Mouse (Mus musculus): ENCODE measurements around the gene Tmem240.

Tmem240 gene

DNA sequence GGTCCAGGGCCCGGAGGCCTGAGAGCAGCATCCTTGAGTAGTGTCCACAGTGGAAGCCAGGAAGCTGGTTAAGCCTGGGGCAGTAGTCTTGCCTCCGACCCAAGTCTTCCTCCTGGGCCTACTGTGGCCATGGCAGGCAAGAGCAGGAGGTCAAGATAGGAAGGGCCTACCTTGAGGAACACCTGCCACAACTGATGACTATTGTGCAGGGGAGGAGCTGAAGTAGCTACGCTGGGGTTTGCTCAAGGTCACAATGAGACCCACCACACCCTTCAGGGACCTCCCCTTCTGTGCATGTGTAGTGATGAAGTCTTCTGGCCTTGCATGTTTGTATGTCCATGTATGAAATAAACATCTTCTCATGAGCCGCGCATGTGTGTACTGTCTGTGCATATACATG, 1.2 kb downstream of the Tmem240 start:
- DNase-seq, result no peak

DNA sequence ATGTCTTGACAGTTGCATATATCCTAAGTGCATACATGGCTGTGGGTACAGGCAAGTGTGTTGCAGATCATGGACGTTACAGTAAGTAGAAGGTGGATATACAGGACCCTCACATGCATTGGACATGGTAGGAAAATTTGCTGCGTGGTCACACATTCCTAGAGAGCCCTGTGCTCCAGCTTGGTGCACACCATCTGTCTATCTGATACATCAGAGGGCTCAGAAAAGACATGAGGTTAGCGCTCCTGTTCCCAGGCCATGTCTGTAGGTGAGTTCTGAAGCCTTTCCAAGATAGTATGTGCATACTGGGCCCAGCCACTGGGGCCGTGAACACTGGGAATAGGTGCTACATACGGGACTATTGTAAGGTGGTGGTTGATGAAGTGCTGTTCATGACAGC, 1.8 kb downstream of the Tmem240 start:
- DNase-seq, result peak in 1 of 2 experiments; percentile 38

DNA sequence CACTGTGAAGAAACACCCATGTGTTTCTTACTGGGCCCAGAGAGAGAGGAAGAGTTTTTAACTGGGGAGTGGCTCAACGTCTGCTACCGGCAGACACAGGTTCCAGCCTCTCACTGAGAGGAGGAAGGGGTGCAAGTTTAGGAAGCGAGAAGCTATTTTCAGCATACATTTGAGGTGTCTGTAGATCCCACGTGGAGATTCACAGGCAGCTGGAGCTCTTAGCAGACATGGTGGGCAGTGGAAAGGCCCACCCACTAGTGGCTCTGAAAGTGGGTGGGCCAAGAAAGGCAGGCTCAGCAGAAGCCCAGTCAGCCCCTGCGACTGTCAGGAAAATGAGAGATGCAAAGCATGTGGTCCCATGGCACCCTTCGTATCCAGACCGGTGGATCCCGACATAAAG, 3.7 kb downstream of the Tmem240 start:
- no peak for DNase-seq

DNA sequence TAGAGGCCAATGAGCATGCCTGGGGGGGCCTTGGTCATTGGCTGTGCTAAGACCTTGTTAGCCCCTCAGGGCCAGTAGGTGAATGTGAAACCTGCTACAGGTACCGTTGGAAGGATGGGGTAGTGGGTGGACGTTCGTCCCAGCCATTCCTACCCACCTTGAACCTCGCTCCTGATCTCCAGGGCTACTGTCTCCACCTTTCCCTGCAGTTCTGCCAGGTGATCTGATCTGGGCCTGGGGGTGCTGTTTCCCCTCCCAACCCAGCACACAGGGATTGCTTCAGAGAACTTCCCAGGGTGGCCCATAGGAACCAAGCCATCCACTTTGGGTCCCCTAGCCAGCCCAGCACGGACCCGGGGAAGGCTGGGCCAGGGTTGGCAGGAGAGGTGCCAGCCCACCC, 4.6 kb downstream of the Tmem240 start:
- DNase-seq, result peak in 1 of 2 experiments; percentile 43

DNA sequence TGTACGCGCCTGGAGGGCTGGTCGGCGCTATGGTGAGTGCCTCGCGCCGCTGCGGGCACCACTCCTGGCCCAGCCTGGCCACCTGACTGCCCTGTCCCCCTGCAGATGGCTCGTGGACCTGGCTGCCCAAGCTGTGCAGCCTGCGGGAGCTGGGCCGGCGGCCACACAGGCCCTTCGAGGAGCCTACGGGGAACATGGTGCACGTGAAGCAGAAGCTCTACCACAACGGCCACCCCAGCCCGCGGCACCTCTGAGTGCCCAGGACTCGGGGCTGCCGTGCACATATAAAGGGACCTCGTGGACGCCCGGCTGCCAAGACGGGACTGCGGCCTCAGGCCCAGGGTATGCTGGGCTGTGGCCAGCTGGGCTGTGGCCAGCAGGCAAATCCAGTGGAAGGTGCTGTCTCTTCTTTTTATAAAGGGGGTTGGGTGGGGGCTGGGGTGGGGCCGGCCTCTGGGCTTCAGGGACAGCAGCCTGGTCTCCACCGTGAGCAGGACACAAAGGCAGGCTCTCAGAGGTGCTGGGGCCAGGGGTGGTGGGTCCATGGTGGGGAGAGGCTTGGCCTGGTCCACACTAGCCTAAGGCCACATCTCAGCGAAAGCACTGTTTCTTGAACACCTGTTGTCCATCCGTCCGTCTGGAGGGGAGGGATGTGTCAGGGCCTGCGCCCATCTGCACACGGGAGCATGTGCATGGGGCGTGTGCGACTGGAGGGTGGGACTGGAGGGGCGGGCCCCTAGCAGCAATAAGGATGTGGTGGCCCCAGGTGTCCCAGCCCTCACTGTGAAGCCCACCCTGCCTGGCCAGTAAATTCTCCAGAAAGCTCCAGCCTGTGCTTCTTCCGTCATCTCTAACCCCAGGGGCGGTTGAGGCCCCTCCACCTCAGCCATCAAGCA, 5.4 kb downstream of the Tmem240 start:
- DNase-seq, result peak; percentile 80

DNA sequence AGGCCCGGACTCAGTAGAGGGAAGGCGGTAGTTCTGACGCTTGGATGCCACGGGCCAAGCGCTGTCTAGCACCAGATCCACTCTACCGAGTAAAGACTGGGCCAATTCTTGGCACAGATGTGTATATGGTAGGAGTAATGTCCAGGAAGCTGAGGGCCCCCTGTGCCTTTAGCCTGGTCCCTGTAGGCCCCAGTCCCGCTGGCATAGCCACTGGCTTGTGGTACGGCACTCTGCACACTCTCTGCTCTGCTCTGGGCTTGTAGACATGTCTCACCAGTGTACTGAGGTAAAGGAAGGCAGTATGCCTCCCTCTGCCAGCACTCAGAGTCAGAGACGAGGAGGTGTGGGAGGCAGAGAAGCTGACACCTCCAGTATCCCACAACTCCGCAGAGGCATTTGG, 6.1 kb downstream of the Tmem240 start:
- DNase-seq, result peak in 1 of 2 experiments; percentile 32

DNA sequence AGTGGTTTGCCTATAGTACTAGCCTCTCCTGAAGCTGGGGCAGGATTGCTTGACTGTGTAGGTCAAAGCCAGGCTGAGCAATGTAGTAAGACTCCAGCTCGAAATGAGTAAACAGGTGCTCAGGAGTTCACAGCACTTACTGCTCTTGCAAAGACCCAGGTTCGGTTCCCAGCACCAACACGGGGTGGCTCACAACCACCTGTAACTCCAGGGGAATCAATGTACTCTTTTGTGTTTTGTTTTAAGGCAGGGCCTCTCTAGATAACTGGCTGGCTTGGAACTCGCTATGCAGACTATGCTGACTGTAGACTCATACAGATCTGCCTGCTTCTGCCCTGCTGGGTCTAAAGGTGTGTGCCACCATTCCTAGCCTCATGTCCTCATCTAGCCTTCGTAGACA, 8.1 kb downstream of the Tmem240 start:
- DNase-seq, result no peak

DNA sequence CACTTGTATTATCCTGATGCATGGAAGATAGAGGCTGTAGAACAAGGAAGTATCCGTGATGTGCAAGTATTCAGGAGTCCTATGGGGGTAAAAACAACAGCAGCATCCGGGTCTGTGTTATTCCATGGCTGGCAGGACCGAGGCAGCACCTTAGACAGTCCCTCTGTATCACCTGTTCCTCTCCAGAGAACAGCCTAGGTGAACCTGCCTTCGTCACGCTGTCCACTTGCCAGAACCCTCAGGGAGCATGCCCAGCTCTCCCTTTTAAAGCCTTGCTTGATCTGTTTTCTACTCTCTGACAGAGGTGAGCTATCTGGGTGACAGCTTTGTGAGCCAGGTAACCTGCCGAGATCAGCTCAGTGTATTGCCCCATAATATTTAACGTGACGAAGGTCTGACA, 9.9 kb downstream of the Tmem240 start:
- peak; percentile 60 to 69 for DNase-seq

DNA sequence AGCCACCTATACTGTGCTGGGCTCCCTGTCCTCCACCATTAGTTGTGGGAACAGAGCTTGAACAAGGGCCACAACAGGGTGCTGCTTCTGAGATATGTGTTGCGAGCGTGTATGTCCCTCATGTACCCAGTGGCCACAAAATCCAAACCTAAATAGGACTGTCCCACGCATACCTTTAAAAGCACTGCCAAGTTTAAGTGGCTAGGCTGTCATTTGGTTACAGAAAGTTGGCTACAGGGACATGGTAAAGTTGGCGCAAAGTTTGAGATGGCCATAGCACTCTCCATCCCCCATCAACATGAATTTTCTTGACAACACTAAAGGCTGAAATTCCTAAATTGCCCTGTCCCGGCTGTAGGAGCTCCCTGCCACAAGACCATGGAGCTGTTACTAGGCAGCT, 10.5 kb downstream of the Tmem240 start:
- no peak for DNase-seq

DNA sequence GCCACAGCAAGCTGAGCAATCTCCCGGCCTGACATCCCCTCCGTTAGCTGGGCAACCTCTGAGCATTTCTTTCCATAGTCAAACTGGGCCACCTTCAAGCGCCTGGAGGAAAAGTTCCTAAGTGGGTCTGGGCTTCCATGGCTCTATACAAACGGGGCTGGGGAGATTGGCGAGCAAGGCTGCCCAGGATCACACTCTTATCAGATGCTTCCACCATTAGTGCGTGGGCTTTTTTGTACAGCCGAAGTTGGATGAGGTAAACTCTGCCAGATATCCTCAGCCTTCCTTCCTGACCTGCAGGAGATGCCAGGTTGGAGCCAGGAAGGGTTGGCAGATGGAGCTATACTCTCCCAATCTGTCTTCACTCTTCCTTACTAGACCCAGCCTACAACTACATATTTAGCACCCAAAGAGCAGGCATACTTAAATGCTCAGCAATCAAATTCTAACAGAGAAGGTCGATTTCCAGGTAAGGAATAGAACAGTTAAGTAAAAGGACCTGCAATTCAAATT, 11.5 kb downstream of the Tmem240 start:
- peak; percentile 75 to 85 for DNase-seq

DNA sequence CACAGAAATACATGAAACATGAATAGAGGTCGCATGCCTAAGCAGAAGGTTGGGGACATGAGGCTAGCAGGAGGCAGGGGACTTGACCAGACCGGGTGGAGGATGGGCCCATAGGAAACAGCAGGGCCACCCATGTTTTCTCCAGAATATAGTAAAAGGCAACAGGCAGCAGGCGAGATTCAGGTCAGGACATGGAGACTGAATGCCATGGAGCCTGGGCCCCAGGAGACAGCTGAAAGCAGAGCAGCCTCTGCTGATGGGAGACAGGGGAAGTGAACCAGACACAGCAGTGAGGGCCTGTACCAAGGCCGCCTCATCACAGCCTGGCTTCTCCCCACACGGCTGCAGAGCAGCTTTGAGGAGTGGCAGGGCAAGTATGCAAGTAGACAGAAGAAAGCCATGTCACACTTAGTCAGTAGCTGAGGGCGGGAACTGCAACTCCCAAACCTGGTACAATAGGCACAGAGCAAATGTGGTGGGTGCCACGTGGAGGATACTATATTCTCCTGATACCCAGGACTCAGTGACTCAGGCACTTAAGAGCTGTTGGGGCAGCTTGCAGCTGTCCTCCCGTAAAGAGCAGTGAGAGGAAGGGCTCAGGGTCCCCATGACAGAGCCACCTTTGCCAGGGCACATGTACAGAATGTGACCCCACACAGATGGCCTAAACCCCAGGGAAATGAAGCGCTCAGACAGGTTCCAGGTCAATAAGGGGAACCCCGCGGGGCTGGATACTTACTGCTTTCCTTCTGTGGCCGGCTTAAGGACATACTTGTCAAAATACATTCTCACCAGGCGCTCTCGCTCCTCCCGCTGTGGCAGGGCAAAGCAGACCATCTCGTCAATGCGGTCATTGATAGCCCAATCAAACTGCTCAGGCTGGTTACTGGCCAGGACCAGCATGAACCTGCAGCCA, 12.2 kb downstream of the Tmem240 start:
- DNase-seq, result peak; percentile 50 to 64

DNA sequence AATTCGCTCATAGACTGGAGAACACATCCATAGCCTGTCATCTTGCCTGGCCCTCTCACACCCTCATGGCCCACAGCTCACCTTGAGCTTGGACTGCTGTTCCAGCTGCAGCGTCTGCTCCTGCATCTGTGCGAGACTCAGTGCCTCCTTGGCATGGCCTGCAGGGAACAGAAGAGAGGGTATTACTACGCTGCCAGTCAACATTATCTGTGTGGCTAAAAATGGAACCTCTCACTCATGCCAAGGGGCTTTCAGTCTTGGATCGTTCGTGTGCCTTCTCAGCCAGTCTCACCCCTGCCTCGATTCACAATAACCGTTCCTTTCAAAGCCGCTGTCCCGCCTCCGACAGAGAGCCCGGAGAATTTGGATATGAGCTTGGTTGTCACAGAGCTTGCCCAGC, 22.4 kb downstream of the Tmem240 start:
- DNase-seq, result no peak

DNA sequence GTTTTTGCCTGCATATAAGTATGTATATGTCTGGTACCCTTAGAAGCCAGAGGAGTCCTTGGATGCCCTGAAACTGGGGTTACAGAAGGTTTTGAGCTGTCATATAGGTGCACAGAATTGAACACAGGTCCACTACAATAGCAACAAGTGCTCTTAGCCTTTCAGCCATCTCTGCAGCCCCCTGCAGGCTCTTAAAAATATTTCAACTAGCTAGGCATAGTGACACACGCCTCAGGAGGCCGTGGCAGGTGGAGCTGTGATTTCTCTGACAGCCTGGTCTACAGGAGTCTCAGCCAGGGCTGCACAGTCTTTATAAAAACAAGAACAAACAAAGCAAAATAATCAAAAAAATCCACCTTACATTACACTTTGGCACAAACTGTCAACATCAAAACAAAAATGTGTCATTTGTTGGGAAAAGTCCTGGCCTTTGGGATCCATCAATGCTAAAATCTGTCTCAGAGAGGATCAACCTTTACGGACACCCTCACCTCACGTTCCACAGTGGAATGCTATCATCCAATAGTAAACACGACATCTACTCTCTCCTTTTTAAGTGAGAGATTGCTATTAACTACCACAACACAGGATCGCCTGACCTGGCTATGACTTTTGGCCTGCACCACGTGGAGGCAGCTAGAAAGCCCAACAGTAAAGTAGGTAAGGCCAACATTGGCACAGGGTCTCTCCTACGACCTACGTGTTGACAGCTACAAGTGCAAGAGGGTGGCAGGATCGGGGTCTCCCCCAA, 25.4 kb downstream of the Tmem240 start:
- DNase-seq, result no peak

DNA sequence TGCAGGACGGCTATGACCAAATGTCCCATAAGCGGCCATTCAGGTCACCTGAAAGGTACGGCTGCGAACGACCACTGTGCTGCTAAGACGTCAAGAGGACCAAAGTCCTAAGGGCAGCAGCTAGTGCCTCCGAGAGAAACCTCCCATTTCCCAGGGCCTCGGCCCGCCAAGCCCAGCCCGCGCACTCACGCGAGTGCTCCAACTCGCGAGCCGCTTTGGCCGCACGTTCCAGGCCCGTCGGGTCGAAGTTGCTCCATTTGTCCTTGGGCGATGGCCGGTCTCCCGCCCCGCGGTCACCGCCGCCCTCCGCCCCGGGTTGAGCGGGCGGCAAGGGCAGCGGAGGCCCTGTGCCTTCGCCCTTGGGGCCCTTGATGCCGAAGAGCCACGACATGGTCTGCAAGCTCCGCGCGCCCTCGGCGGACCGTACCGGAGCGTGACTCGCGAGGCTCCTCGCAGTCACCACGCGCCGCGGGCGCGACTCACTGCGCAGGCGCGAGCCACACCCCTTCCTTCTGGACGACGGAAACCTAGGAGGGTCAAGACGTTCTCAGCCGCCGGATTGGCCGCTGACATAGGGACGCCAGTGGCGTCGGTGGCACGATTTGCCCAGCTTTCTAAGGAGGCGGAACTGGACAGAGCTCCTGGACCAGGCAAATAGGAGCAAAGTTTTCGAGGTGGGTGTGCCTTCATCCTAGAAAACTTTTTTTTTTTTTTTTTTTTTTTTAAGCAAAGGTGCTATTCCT, 26.2 kb downstream of the Tmem240 start, which contains the start of gene Atad3a:
Gene Atad3a, minus strand, starts transcription at position 481 of the 743 bp plus-strand sequence.
- DNase-seq, result peak; percentile 94 to 99

DNA sequence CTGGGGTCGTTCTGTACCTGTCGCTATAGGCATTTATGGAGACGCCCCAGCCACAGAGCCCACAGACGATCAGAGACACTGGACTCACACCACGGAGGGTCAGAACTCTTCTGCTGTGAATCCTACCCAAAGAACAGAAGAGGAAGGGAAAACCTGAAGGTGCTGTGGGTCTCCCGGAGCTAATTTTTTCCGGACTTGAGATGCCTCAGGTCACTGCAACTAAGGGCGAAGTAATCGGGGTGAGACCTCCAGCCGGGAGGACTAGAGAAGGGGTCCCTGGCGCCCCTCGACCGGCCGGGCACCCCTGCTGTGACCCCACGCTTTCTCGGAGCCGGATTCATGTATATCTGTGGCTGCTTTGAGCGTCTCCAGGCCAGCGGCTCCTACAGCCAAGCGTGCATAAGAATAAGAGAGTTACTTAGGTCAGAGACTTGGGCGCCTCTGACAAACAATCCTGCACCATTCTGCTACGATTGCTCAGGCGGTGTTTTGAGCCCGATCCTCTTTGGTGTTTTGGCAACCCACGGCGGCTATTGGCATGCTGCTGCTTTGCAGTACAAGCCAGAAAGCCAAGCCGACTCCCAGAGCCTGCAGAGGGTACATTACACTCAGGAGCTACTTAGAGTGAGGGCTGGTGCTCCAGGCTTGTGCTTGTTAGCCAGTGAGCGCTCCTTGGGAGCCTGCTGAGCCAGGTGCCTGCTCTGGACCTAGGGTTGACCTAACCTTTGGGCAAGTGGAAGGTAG, 26.9 kb downstream of the Tmem240 start:
- DNase-seq, result no peak

DNA sequence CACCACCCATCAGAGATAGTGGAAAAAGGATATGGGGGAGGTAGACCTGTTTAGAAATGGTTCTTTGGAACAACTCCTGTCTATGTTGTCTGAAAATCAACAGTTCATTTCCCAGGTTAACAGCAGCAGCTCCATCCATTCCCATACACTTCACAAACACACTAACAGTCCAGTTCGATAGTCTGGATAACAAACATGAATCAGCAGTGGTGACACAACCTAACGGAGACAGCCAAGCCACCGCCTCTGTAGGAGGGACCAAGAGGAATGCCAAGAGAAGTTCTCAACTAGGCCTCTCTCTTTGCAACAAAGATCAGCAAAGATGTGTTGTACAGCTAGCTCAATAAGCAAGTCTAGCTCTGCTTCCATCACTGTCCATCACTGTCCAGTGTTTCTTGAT, 27.8 kb downstream of the Tmem240 start:
- DNase-seq, result no peak

DNA sequence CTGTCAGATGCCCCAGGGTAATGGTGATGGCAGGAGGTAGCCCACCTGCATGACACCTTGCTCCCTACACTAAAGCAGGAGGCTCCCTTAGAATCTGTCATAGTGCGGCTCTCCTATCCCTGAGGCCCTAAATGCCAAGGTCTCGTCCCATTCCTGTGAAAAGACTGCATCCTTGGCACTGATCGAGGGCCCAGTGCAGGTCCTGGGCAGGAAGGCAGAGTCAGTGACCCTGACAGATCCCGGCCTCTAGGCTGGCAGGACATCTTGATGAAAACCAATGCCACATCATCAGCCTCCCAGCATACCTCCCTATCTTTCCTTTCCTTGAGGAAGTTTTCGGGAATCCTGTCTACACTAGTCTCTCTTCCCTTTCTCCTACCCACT, 34.9 kb downstream of the Tmem240 start:
- no peak for DNase-seq

DNA sequence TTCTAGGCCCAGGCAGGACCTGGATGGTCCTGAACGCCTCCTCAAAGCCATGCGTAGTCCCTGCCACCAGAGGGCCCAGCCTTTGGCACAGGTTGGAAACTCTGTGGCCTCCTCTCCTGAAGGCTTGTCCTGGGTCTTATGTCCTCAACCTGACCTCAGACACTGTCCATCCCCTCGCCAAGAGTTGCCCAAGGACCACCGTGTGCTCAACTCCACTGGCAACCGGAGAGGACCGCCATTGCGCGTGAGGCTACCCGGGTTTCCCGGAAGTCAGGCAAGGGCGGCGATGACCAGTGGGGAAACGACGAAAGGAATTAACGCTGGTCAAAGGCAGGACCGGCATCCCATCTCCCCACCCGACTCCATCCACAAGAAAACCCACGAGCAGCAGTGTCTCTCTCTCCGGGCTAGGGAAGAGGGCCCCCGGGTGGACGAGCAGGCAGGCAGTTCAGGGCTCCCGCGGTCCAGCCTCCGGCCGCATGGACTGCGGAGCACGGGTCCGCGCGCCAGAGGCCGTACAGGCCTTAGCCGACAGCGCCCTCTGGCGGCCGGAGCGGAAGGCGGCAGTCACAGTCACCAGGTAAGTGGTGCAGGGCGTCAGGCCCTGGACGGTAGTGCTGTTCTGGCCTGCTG, 35.4 kb downstream of the Tmem240 start:
- DNase-seq, result peak; percentile 93 to 98

DNA sequence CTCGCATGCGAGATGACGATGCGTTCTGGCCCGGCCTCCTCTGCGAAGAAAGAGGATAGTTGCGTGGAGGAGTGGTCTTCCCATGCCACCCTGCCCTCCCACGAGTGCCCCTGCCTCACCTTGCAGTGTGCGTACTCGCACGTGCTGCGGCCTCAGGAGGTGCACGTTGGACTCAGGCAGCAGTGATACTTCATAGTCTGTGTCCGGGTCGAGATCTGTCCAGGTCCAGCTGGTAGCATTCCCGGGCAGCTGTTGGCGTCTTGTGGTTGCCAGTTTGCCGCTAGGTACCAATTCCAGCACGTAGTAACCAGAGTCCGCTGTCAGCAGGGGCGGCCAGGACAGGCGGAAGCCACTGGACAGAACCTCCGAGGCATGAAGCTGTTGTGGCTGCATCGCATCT, 36.0 kb downstream of the Tmem240 start:
- no peak for DNase-seq

DNA sequence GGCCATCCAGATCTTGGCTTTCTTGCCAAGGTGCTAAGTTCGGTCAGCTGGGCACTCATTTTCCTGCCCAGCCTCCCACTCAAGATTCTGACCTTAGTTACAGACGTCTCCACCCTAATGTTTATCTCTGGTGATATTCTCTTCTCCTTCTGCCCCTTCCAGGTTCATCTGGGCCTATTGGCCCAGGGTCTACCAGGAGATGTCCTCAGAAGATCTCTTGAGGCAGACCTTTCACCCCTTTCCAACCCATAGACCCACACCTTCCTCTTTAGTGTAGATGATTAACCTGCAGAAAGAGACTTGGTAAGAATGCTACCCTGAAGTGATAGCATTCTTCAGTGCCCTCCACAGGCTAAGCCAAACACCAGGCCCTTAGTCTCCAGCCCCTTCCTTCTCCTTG, 37.1 kb downstream of the Tmem240 start:
- no peak for DNase-seq

DNA sequence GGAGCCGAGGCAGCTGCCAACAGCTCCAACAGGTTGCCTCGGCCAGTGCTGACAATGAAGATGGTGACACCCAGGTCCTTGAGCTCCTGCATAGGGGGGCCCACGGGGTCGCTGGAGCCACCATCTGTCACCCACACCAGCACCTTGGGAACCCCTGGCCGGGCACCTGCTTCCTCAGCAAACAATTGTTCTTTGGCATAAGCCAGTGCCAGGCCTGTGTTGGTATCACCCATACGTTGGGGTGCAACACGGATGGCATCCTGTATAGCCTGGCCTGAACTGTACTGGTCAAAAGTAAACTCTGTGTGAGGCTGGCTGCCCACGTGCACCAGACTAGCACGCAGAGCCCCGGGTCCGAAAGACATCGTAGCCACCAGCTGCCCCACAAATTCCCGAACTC, 38.2 kb downstream of the Tmem240 start:
- peak in 1 of 2 experiments; percentile 25 for DNase-seq
